Mouse (Mus musculus) liver, postnatal 0 days (tissue): ENCODE data around the gene Pnkp. TPM values are rescaled to one million over a fixed set of nuclear protein-coding genes. Genes with fewer than 3 reads are reported as not detected.

Source experiments
- ATAC-seq: fragments of 200-750 bp; cut with Nextera tagmentation; 2 replicates; pipeline ENCODE4 v1.8.0; 2017; ENCODE audit warnings: mild to moderate bottlenecking, moderate library complexity
- DNase-seq: peaks from one replicate; pipeline ENCODE4 v3.0.0-alpha.2; 2016
- H3K27ac ChIP-seq: fragments of 300-500 bp; sonication (generic); 2 replicates; pipeline ENCODE4 v1.5.1; 2014; ENCODE audit warnings: antibody characterized with exemption, moderate library complexity, mild to moderate bottlenecking, low read depth
- H3K27me3 ChIP-seq: fragments of 300-500 bp; sonication (generic); 2 replicates; pipeline ENCODE4 v1.6.1; 2014; ENCODE audit warnings: low read length, control low read depth, mixed read lengths; ENCODE audit not compliant: insufficient read depth
- H3K36me3 ChIP-seq: fragments of 300-500 bp; sonication (generic); replicated peaks from 2 replicates; pipeline ENCODE4 v1.6.1; 2014; ENCODE audit warnings: mild to moderate bottlenecking, control low read depth, low read length, moderate library complexity, mixed read lengths; ENCODE audit not compliant: insufficient read depth
- H3K4me1 ChIP-seq: fragments of 300-500 bp; sonication (generic); 2 replicates; pipeline ENCODE4 v1.6.1; 2014; ENCODE audit warnings: antibody characterized with exemption, mild to moderate bottlenecking, control low read depth; ENCODE audit not compliant: insufficient read depth
- H3K4me2 ChIP-seq: fragments of 300-500 bp; sonication (generic); 2 replicates; pipeline ENCODE4 v1.6.1; 2014; ENCODE audit warnings: low read depth, mild to moderate bottlenecking, low read length, moderate library complexity, mixed read lengths
- H3K4me3 ChIP-seq: fragments of 300-500 bp; sonication (generic); 2 replicates; pipeline ENCODE4 v1.5.1; 2014; ENCODE audit warnings: low read depth, low read length
- H3K9ac ChIP-seq: fragments of 300-500 bp; sonication (generic); replicated peaks from 2 replicates; pipeline ENCODE4 v1.6.1; 2014; ENCODE audit warnings: mild to moderate bottlenecking, moderate library complexity
- H3K9me3 ChIP-seq: fragments of 300-500 bp; sonication (generic); 2 replicates; pipeline ENCODE4 v1.6.1; 2016; ENCODE audit warnings: mild to moderate bottlenecking, control low read depth, low read length, mixed read lengths
- CTCF ChIP-seq: sonication (generic); IDR thresholded peaks from 2 replicates; pipeline ENCODE4 v1.5.1; 2016; ENCODE audit warnings: antibody characterized with exemption, low read depth
- EP300 ChIP-seq: IDR thresholded peaks from 2 replicates; pipeline ENCODE4 v1.6.1; 2016; ENCODE audit warnings: antibody characterized with exemption, low read depth, mild to moderate bottlenecking
- WGBS: fragments of 180-500 bp; shearing (Covaris S2); extraction: QIAGEN DNeasy Blood & Tissue Kit; methylation state at CpG from one replicate; pipeline ENCODE4 v1.1.7; 2014; ENCODE audit not compliant: insufficient replicate concordance; 5-methylcytosine and 5-hydroxymethylcytosine counted together
- polyA plus RNA-seq: library from polyadenylated mRNA; unstranded; fragments of >200 nt; fragmentation: Nextera tagmentation; extraction: Ambion mirVana; gene quantifications from 2 replicates; pipeline ENCODE4 v1.2.1, GENCODE M21; 2015

The Pnkp gene
- polyA plus RNA-seq, 1 experiment from 2014 or later = 27.9 TPM

DNA sequence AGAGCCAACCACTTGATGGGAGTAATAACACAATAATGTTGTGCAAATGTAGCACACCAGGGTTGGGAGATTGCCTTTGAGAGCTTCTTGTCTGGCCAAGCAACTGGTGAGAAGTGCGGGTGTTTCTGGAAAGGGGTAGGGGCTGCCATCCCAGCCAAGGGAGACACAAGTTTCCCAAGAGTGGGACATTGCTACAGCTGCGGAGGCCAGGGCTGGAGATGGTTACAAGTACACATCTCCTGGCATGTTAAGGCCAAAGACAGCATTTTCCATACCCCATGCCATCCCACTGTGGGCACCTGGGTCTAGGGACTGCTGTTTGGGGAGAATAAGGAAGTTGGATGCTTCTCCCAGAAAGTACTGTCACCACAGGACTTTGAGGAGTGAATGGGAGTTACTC, 3.9 kb upstream of the Pnkp start:
- WGBS = 90% methylated on average over 2 of the region's 2 CpGs
- peak overlapping the region; percentile 100 for H3K4me2 ChIP-seq
- peak overlapping the region; percentile 89 for H3K9ac ChIP-seq
- 0 out of 2 replicates have a peak, but pooled peaks cover 2% of the 10 kb centered on the region for H3K36me3 ChIP-seq
- H3K27ac ChIP-seq = no peak overlapping the region
- H3K4me1 ChIP-seq = peaks cover 57% of the 10 kb centered on the region
- no peak for DNase-seq
- H3K4me3 ChIP-seq = no peak overlapping the region
- TF ChIP-seq EP300 (no peak), CTCF (no peak)
- H3K9me3 ChIP-seq = no peaks in the 10 kb centered on the region
- ATAC-seq = no peak
- H3K27me3 ChIP-seq = no peaks in the 10 kb centered on the region

DNA sequence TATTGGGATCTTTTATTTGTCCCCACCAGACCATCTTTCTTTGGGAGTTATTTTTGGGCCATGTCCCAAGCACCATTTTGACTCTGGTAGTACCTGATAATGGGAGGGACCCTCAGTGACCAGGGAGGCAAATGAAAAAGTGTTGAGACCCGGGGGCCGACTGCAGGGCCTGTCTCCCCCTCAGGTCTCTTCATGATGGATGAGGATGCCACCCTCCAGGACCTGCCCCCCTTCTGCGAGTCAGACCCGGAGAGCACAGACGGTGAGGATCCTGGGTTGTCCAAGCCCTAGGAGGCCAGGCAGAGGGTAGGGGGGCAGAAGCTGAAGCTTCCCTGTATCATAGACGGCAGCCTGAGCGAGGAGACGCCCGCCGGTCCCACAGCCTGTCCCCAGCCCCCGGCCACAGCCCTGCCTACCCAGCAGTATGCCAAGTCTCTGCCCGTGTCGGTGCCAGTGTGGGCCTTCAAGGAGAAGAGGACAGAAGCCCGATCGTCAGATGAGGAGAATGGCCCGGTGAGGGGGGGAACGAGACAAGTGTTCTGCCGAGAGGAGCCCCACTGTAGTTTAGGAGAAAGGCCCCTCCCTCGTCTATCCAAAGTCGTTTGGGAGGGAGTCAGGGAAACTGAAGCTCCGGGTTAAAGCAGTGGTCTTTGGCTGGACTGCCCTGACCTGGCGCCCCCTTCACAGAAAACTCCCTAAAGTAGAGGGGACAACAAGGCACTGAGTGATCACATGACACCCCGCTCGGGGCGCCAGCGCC, 3.2 kb upstream of the Pnkp start:
- Histone ChIP-seq H3K27ac (peak overlapping the region; percentile 100), H3K9ac (peak overlapping the region; percentile 89), H3K36me3 (0 out of 2 replicates have a peak, but pooled peaks cover 2% of the 10 kb centered on the region), H3K9me3 (no peaks in the 10 kb centered on the region), H3K4me2 (peak overlapping the region; percentile 100), H3K27me3 (no peaks in the 10 kb centered on the region), H3K4me1 (peaks cover 61% of the 10 kb centered on the region), H3K4me3 (peak overlapping the region; percentile 82)
- WGBS = 21% methylated on average over 26 of the region's 26 CpGs
- no peak; the same call in 1 of the 2 replicates for TF ChIP-seq EP300
- TF ChIP-seq CTCF = no peak
- DNase-seq (no peak), ATAC-seq (peak; percentile 0; the same call in 1 of the 2 replicates)

DNA sequence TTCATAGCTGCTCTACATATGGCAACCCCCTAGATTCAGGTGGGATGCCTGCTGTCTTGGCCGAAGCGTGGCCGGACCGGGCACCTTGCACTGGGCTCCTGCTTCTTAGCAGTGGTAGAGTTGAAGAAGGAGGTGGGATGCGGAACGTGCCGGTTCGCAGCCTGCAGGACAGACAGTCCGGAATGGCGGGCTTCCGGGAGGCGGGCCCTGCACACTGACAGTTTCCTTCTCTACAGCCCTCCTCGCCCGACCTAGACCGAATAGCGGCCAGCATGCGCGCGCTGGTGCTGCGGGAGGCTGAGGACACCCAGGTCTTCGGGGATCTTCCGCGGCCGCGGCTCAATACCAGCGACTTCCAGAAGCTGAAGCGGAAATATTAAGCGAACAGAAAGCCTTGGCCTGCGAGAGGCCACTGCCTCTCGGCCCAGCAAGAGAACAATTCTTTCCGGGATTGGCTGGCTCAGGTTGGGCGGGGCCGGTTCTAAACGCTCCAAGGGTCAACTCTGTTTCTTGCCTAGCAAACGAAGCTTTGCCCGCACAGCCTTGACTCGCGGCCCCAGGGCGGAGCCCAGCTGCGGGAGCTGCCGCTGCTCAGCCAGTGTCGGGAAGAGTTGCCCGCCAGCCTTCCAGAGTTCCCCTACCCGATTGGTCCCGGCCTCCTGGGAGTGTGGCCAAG, 2.4 kb upstream of the Pnkp start:
- Histone ChIP-seq H3K9me3 (no peaks in the 10 kb centered on the region), H3K9ac (peak overlapping the region; percentile 89), H3K36me3 (0 out of 2 replicates have a peak, but pooled peaks cover 4% of the 10 kb centered on the region), H3K4me1 (peaks cover 61% of the 10 kb centered on the region), H3K27me3 (no peaks in the 10 kb centered on the region), H3K4me2 (peak overlapping the region; percentile 100), H3K27ac (peak overlapping the region; percentile 100), H3K4me3 (peak overlapping the region; percentile 82)
- under 1% methylated on average over 45 of the region's 45 CpGs for WGBS
- DNase-seq (peak; percentile 91), ATAC-seq (peak; percentile 75)
- TF ChIP-seq CTCF (no peak), EP300 (no peak; the same call in 1 of the 2 replicates)

DNA sequence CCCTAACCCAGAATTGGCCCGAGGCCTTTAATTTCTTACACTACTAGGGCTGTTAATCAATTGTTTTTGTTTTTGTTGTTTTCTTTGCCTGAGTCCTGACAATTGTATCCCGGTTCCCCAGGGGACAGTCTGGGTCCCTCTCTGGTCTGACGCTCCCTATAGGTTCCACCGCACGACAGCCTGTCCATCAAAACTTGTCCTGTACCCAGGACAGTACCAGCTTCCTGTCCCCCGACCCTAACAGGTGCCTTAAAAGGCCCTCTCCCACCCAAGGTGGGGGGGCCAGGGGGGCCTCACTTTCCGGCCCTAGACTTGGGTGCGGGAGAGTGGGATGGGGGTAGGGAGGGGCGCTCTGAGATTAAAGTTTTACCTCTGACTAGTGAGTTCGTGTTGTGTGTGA, 1.9 kb upstream of the Pnkp start:
- H3K27me3 ChIP-seq = no peaks in the 10 kb centered on the region
- DNase-seq = no peak
- WGBS = 34% methylated on average over 10 of the region's 10 CpGs
- 0 out of 2 replicates have a peak, but pooled peaks cover 7% of the 10 kb centered on the region for H3K36me3 ChIP-seq
- peak overlapping the region; percentile 100 for H3K4me2 ChIP-seq
- peak; percentile 4 for ATAC-seq
- H3K4me3 ChIP-seq = peak overlapping the region; percentile 82
- H3K4me1 ChIP-seq = peaks cover 61% of the 10 kb centered on the region
- H3K9ac ChIP-seq = peak overlapping the region; percentile 89
- peak overlapping the region; percentile 100 for H3K27ac ChIP-seq
- H3K9me3 ChIP-seq = no peaks in the 10 kb centered on the region
- TF ChIP-seq EP300 (no peak), CTCF (no peak)

DNA sequence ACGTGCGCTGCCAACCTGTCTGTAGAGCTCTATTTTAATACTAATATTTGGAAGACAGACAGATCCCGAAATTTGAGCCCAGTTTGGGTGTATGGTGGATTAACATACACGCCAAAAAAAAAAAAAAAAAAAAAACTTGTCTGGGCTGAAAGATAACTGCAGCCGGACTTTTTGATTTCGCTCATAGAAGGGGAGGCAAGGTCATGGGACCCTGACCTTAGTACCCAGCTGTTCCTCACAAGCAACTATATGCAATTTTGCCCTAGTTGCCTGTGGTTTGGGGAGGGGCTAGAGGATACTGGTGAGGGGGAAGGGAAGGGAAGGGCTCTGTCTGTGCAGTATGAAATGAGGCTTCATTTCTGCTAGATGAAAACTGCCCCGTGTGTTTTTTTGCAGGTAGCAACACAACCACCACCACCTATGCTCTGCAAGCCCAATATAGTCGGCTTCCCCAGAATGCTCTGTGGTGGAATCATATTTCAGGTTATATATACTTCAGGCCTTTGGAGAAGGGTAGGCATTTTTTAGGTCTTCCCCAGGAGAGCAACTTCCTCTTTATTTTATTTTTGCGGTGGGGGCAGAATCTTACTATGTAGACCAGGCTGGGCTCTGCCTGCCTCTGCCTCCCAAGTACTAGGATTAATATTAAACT, 548 bp upstream of the Pnkp start:
- 29% methylated on average over 9 of the region's 9 CpGs for WGBS
- ATAC-seq = no peak

DNA sequence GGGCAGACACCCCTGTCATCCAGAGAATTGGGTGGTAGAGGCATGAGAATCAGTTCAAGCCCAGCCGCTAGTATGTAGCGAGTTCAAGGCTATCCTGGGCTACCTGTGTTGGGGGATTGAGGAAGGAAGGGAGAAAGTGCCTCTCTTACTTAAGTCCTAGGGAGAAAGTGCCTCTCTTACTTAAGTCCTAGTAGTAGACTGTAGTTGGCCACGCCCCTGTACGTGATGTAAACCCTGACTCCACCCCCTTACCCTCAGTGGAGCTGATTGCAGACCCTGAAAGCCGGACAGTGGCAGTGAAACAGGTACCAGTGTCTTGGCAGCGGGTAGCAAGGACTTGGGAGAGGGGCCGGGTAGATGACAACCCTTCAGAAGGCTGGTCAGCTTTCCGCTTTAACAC, 966 bp downstream of the Pnkp start:
- Histone ChIP-seq H3K9me3 (no peaks in the 10 kb centered on the region), H3K4me3 (peak overlapping the region; percentile 82), H3K4me1 (peaks cover 43% of the 10 kb centered on the region), H3K4me2 (peak overlapping the region; percentile 100), H3K27ac (peak overlapping the region; percentile 100), H3K36me3 (peaks cover 24% of the 10 kb centered on the region), H3K9ac (peak overlapping the region; percentile 82), H3K27me3 (no peaks in the 10 kb centered on the region)
- peak; percentile 77 for DNase-seq
- ATAC-seq = no peak
- TF ChIP-seq CTCF = no peak
- no peak for TF ChIP-seq EP300
- WGBS = 28% methylated on average over 8 of the region's 8 CpGs

More for the DNA sequence above, 548 bp upstream of the Pnkp start:
- Histone ChIP-seq H3K4me3 (peak overlapping the region; percentile 82), H3K36me3 (peaks cover 15% of the 10 kb centered on the region; the same call in 1 of the 2 replicates), H3K4me1 (peaks cover 49% of the 10 kb centered on the region), H3K27ac (peak overlapping the region; percentile 100), H3K9me3 (no peaks in the 10 kb centered on the region), H3K9ac (peak overlapping the region; percentile 82), H3K27me3 (no peaks in the 10 kb centered on the region), H3K4me2 (peak overlapping the region; percentile 100)
- peak; percentile 59; the same call in 1 of the 2 replicates for TF ChIP-seq EP300
- TF ChIP-seq CTCF = no peak
- DNase-seq = no peak
